Mouse (Mus musculus): ENCODE measurements around the gene Pih1d1. TPM values are rescaled to one million over a fixed set of nuclear protein-coding genes. Genes with fewer than 3 reads are reported as not detected.
"Not testable (repeated sequence)": the region's sequence is repeated elsewhere in the genome, so short reads cannot be mapped to it uniquely, and the experiment has no call there.

Pih1d1 gene
- total RNA-seq, 2 experiments from 2014 or later = 34.7 to 39.7 TPM

- TF ChIP-seq CTCF (IDR thresholded peaks at IDR 0.05) = no peak
- DNase-seq = no peak
- Histone ChIP-seq H3K27ac (no peak overlapping the region), H3K4me3 (no peak overlapping the region)
- intact Hi-C loops (cut with DNase I) = no loop called here
These were observed 12.2 kb upstream of the Pih1d1 start for GRCm38 (mm10) chr7:45141914-45142313.

- Histone ChIP-seq H3K4me3 (no peak overlapping the region), H3K27ac (peak overlapping the region; percentile 52)
- intact Hi-C loops (cut with DNase I) = no loop called here
- TF ChIP-seq CTCF (IDR thresholded peaks at IDR 0.05) = no peak
- DNase-seq = peak; percentile 43
These were observed 9.5 kb upstream of the Pih1d1 start for GRCm38 (mm10) chr7:45144368-45145174.

- intact Hi-C loops (cut with DNase I) = no loop called here
- Histone ChIP-seq H3K27ac (peak overlapping the region; percentile 12; the same call in 1 of the 2 replicates), H3K4me3 (no peak overlapping the region)
- no peak for TF ChIP-seq CTCF (IDR thresholded peaks at IDR 0.05)
- DNase-seq = no peak
These were observed 8.6 kb upstream of the Pih1d1 start for GRCm38 (mm10) chr7:45145460-45145859.

GRCm38 (mm10) chr7:45147267-45147666, 6.8 kb upstream of the Pih1d1 start:
- intact Hi-C loops (cut with DNase I) = no loop called here
- no peak overlapping the region for H3K27ac ChIP-seq
- TF ChIP-seq CTCF (IDR thresholded peaks at IDR 0.05) = no peak
- no peak for DNase-seq
- no peak overlapping the region for H3K4me3 ChIP-seq

GRCm38 (mm10) chr7:45147899-45148298, 6.2 kb upstream of the Pih1d1 start:
- TF ChIP-seq CTCF (IDR thresholded peaks at IDR 0.05) = no peak
- H3K4me3 ChIP-seq = no peak overlapping the region
- no peak for DNase-seq
- intact Hi-C loops (cut with DNase I) = no loop called here
- no peak overlapping the region for H3K27ac ChIP-seq

- Histone ChIP-seq H3K4me3 (no peak overlapping the region), H3K27ac (peak overlapping the region; percentile 46)
- DNase-seq = no peak
- TF ChIP-seq CTCF (IDR thresholded peaks at IDR 0.05) = no peak
- intact Hi-C loops (cut with DNase I) = no loop called here
These were observed 5.5 kb upstream of the Pih1d1 start for GRCm38 (mm10) chr7:45148534-45149098.

GRCm38 (mm10) chr7:45149545-45149944, 4.6 kb upstream of the Pih1d1 start:
- DNase-seq = peak; percentile 51
- H3K27ac ChIP-seq = peak overlapping the region; percentile 77
- TF ChIP-seq CTCF (IDR thresholded peaks at IDR 0.05) = no peak
- intact Hi-C loops (cut with DNase I) = no loop called here
- H3K4me3 ChIP-seq = no peak overlapping the region

GRCm38 (mm10) chr7:45150321-45150720, 3.8 kb upstream of the Pih1d1 start:
- no peak for TF ChIP-seq CTCF (IDR thresholded peaks at IDR 0.05)
- Histone ChIP-seq H3K27ac (peak overlapping the region; percentile 77), H3K4me3 (no peak overlapping the region)
- intact Hi-C loops (cut with DNase I) = no loop called here
- DNase-seq = no peak

GRCm38 (mm10) chr7:45151303-45151702, 2.8 kb upstream of the Pih1d1 start:
- DNase-seq = peak; percentile 64
- intact Hi-C loops (cut with DNase I) = no loop called here
- Histone ChIP-seq H3K4me3 (no peak overlapping the region), H3K27ac (peak overlapping the region; percentile 77)
- no peak for TF ChIP-seq CTCF (IDR thresholded peaks at IDR 0.05)

GRCm38 (mm10) chr7:45153052-45153451, 1.1 kb upstream of the Pih1d1 start:
- H3K4me3 ChIP-seq; intact Hi-C loops (cut with DNase I); DNase-seq: not testable (repeated sequence)
- peak overlapping the region; percentile 97 for H3K27ac ChIP-seq

- no peak for DNase-seq
- peak overlapping the region; percentile 97 for H3K27ac ChIP-seq
- intact Hi-C loops (cut with DNase I) = no loop called here
- no peak for TF ChIP-seq CTCF (IDR thresholded peaks at IDR 0.05)
- H3K4me3 ChIP-seq = peak overlapping the region; percentile 86
These were observed 517 bp upstream of the Pih1d1 start for GRCm38 (mm10) chr7:45153586-45153985.

GRCm38 (mm10) chr7:45154993-45155514, 951 bp downstream of the Pih1d1 start:
- peak; percentile 76 for DNase-seq
- peak overlapping the region; percentile 86 for H3K4me3 ChIP-seq
- peak; percentile 62 for TF ChIP-seq CTCF (IDR thresholded peaks at IDR 0.05)
- peak overlapping the region; percentile 97 for H3K27ac ChIP-seq
- intact Hi-C loops (cut with DNase I) = no loop called here

GRCm38 (mm10) chr7:45155590-45155989, 1.5 kb downstream of the Pih1d1 start:
- no peak for DNase-seq
- no peak for TF ChIP-seq CTCF (IDR thresholded peaks at IDR 0.05)
- Histone ChIP-seq H3K27ac (peak overlapping the region; percentile 97; the same call in 1 of the 2 replicates), H3K4me3 (no peak overlapping the region)
- intact Hi-C loops (cut with DNase I) = no loop called here

Measured in gastrocnemius, adult 2 months (tissue).